Mouse (Mus musculus) myocyte (in vitro differentiated cells): ENCODE measurements around the gene Parp16. TPM values are rescaled to one million over a fixed set of nuclear protein-coding genes. Genes with fewer than 3 reads are reported as not detected.
A peak's percentile ranks its signal among the peaks of the same experiment; 100 is the strongest.

ENCODE experiments used
- H3K27me3 ChIP-seq: one replicate; pipeline ENCODE4 v1.6.1; 2011; ENCODE audit not compliant: control insufficient read depth, insufficient read depth, insufficient read length
- H3K36me3 ChIP-seq: one replicate; pipeline ENCODE4 v1.6.1; 2011; ENCODE audit not compliant: control insufficient read depth, insufficient read depth
- H3K4me2 ChIP-seq: one replicate; pipeline ENCODE4 v1.6.1; 2011; ENCODE audit warnings: low read depth, control low read depth
- H3K4me3 ChIP-seq: one replicate; pipeline ENCODE4 v1.5.1; 2011; ENCODE audit warnings: mild to moderate bottlenecking, control low read depth, moderate library complexity
- H3K79me2 ChIP-seq: one replicate; pipeline ENCODE4 v1.6.1; 2011; ENCODE audit not compliant: control insufficient read depth, insufficient read depth
- H3ac ChIP-seq: one replicate; pipeline ENCODE4 v1.6.1; 2011; ENCODE audit not compliant: control insufficient read depth, insufficient read length
- CEBPB ChIP-seq: IDR thresholded peaks from 2 replicates; pipeline ENCODE4 v1.6.1; 2011; ENCODE audit warnings: mild to moderate bottlenecking, moderate library complexity; ENCODE audit not compliant: poor library complexity, insufficient read depth, severe bottlenecking
- E2F4 ChIP-seq: IDR thresholded peaks from one replicate; pipeline ENCODE4 v1.6.1; 2011; ENCODE audit warnings: mild to moderate bottlenecking, control low read depth, moderate library complexity; ENCODE audit not compliant: insufficient read depth
- MAX ChIP-seq: IDR thresholded peaks from one replicate; pipeline ENCODE4 v1.6.1; 2011; ENCODE audit warnings: low read depth, mild to moderate bottlenecking, control low read depth
- MYOD1 ChIP-seq, 3 experiments: IDR thresholded peaks; one replicate each; pipeline ENCODE4 v1.6.1; 2011; ENCODE audit warnings: control low read depth in 2 of 3, low read depth in 2 of 3, mild to moderate bottlenecking in 2 of 3, moderate library complexity in 1 of 3; ENCODE audit not compliant: insufficient read length in 2 of 3, control insufficient read depth in 1 of 3
- MYOG ChIP-seq, 3 experiments: IDR thresholded peaks; one replicate each; pipeline ENCODE4 v1.6.1; 2011; ENCODE audit warnings: control low read depth in 2 of 3, low read depth in 2 of 3, mild to moderate bottlenecking in 2 of 3; ENCODE audit not compliant: insufficient read length in 2 of 3, control insufficient read depth in 1 of 3, insufficient read depth in 1 of 3
- POLR2A ChIP-seq: IDR thresholded peaks from one replicate; pipeline ENCODE4 v1.6.1; 2011; ENCODE audit warnings: low read depth, mild to moderate bottlenecking, control low read depth, moderate library complexity; ENCODE audit not compliant: insufficient read length
- POLR2AphosphoS2 ChIP-seq: IDR thresholded peaks from one replicate; pipeline ENCODE4 v1.6.1; 2011; ENCODE audit warnings: low read depth, control low read depth; ENCODE audit not compliant: insufficient read length
- REST ChIP-seq: IDR thresholded peaks from one replicate; pipeline ENCODE4 v1.6.1; 2011; ENCODE audit warnings: mild to moderate bottlenecking, control low read depth, moderate library complexity; ENCODE audit not compliant: insufficient read depth, insufficient read length
- SRF ChIP-seq: IDR thresholded peaks from one replicate; pipeline ENCODE4 v1.6.1; 2011; ENCODE audit warnings: low read depth; ENCODE audit not compliant: control insufficient read depth, insufficient read length
- TCF12 ChIP-seq: IDR thresholded peaks from one replicate; pipeline ENCODE4 v1.6.1; 2011; ENCODE audit warnings: mild to moderate bottlenecking, control low read depth; ENCODE audit not compliant: poor library complexity, insufficient read depth, severe bottlenecking
- TCF3 ChIP-seq: IDR thresholded peaks from one replicate; pipeline ENCODE4 v1.6.1; 2011; ENCODE audit warnings: low read depth, control low read depth; ENCODE audit not compliant: insufficient read length
- USF1 ChIP-seq: IDR thresholded peaks from one replicate; pipeline ENCODE4 v1.6.1; 2011; ENCODE audit warnings: low read depth, mild to moderate bottlenecking, control low read depth, moderate library complexity
- polyA plus RNA-seq: library from polyadenylated mRNA; unstranded; fragments of >200 nt; fragmentation: generic; extraction: Trizol; gene quantifications from one replicate; pipeline ENCODE4 v1.2.1, GENCODE M21; 2012; ENCODE audit warnings: missing spikeins

The Parp16 gene
- polyA plus RNA-seq, 1 experiment: 2.2 TPM

- Histone ChIP-seq H3K36me3 (no peaks in the 10 kb centered on the region), H3K79me2 (no peaks in the 10 kb centered on the region), H3K4me3 (no peak overlapping the region), H3ac (no peak overlapping the region), H3K4me2 (no peak overlapping the region), H3K27me3 (no peaks in the 10 kb centered on the region)
- TF ChIP-seq POLR2AphosphoS2 (no peak), MYOG (IDR thresholded peaks at IDR 0.05; ENCODE audit: control insufficient read depth in 1 of 3, insufficient read depth in 1 of 3, insufficient read length in 2 of 3, low read depth in 2 of 3) (no peak), E2F4 (no peak), SRF (no peak), TCF3 (no peak), REST (no peak), POLR2A (no peak), CEBPB (no peak), MYOD1 (IDR thresholded peaks at IDR 0.05; ENCODE audit: control insufficient read depth in 1 of 3, insufficient read length in 2 of 3, low read depth in 2 of 3) (no peak), MAX (no peak), TCF12 (no peak)
Measured at GRCm38 (mm10) chr9:65239731-65240130, 44.6 kb downstream of the Parp16 start.

- no peaks in the 10 kb centered on the region for H3K36me3 ChIP-seq
- no peak overlapping the region for H3K4me2 ChIP-seq
- no peak overlapping the region for H3ac ChIP-seq
- no peak overlapping the region for H3K4me3 ChIP-seq
- TF ChIP-seq TCF12: no peak
- no peak for TF ChIP-seq REST
- TF ChIP-seq TCF3: no peak
- no peak for TF ChIP-seq MYOG (IDR thresholded peaks at IDR 0.05; ENCODE audit: control insufficient read depth in 1 of 3, insufficient read depth in 1 of 3, insufficient read length in 2 of 3, low read depth in 2 of 3)
- no peak for TF ChIP-seq E2F4
- no peak for TF ChIP-seq MAX
- no peak for TF ChIP-seq CEBPB
- TF ChIP-seq MYOD1 (IDR thresholded peaks at IDR 0.05; ENCODE audit: control insufficient read depth in 1 of 3, insufficient read length in 2 of 3, low read depth in 2 of 3): no peak
- no peak for TF ChIP-seq SRF
- TF ChIP-seq POLR2AphosphoS2: no peak
- TF ChIP-seq POLR2A: no peak
- TF ChIP-seq USF1: no peak
- no peaks in the 10 kb centered on the region for H3K27me3 ChIP-seq
- H3K79me2 ChIP-seq: no peaks in the 10 kb centered on the region
Measured at GRCm38 (mm10) chr9:65240587-65240986, 45.4 kb downstream of the Parp16 start.

DNA sequence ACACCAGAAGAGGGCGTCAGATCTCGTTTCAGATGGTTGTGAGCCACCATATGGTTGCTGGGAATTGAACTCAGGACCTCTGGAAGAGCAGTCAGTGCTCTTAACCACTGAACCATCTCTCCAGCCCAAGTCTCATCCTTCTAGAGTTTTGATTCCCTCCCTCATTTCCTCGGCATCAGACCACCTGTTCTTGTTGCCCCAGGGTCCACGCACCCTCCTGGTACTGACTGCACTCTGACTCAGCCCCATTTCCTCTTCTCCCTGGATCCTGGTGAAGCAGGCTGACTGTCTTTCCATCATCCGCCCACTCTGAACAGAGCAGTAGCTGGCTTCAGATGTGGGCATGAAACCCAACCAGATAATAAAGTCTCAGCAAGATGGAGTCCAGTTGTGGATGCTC lies 46.8 kb downstream of the Parp16 start:
- no peak overlapping the region for H3K4me3 ChIP-seq
- H3K4me2 ChIP-seq: no peak overlapping the region
- TF ChIP-seq MYOD1 (IDR thresholded peaks at IDR 0.05; ENCODE audit: control insufficient read depth in 1 of 3, insufficient read length in 2 of 3, low read depth in 2 of 3) (peak in 2 of 3 experiments; percentile 53 to 71), MYOG (IDR thresholded peaks at IDR 0.05; ENCODE audit: control insufficient read depth in 1 of 3, insufficient read depth in 1 of 3, insufficient read length in 2 of 3, low read depth in 2 of 3) (no peak), E2F4 (no peak), POLR2A (no peak), TCF3 (no peak), REST (no peak)
- H3ac ChIP-seq: no peak overlapping the region
- no peaks in the 10 kb centered on the region for H3K27me3 ChIP-seq
- H3K79me2 ChIP-seq: no peaks in the 10 kb centered on the region
- no peaks in the 10 kb centered on the region for H3K36me3 ChIP-seq

DNA sequence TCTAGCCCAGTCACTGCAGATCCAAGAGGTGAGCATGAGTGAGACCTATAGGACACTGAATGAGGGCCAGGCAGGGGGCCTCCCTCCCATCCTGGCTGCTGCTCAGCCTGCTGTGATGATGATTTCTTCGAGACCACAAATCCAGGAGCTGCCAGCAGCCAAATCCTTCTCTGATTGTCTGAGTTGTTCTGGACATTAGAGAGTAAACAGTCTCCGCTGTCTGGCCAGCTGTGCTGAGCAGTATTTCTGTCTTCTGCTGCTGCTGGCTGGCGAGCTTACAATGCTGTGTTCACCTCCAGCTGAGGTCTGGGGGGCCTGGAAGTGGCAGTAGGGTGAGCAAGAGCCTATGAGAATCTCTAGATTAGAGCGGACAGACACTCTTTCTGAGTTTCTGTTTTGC lies 48.1 kb downstream of the Parp16 start:
- Histone ChIP-seq H3ac (no peak overlapping the region), H3K4me3 (no peak overlapping the region), H3K4me2 (no peak overlapping the region), H3K27me3 (no peaks in the 10 kb centered on the region), H3K79me2 (no peaks in the 10 kb centered on the region), H3K36me3 (no peaks in the 10 kb centered on the region)
- no peak for TF ChIP-seq TCF3
- TF ChIP-seq POLR2AphosphoS2: no peak
- TF ChIP-seq MAX: no peak
- TF ChIP-seq MYOD1 (IDR thresholded peaks at IDR 0.05; ENCODE audit: control insufficient read depth in 1 of 3, insufficient read length in 2 of 3, low read depth in 2 of 3): peak in 1 of 3 experiments; percentile 4
- TF ChIP-seq TCF12: no peak
- no peak for TF ChIP-seq MYOG (IDR thresholded peaks at IDR 0.05; ENCODE audit: control insufficient read depth in 1 of 3, insufficient read depth in 1 of 3, insufficient read length in 2 of 3, low read depth in 2 of 3)
- TF ChIP-seq POLR2A: no peak

GRCm38 (mm10) chr9:65244036-65244806 lies 49.1 kb downstream of the Parp16 start:
- Histone ChIP-seq H3K36me3 (no peaks in the 10 kb centered on the region), H3K79me2 (no peaks in the 10 kb centered on the region), H3K27me3 (no peaks in the 10 kb centered on the region), H3ac (no peak overlapping the region), H3K4me2 (no peak overlapping the region), H3K4me3 (no peak overlapping the region)
- TF ChIP-seq MYOD1 (IDR thresholded peaks at IDR 0.05; ENCODE audit: control insufficient read depth in 1 of 3, insufficient read length in 2 of 3, low read depth in 2 of 3) (peak in 2 of 3 experiments; percentile 66 to 75), REST (no peak), E2F4 (no peak)
